Mouse (Mus musculus) embryonic facial prominence, embryonic 14.5 days (tissue): ENCODE data around the gene Gpx1. TPM values are rescaled to one million over a fixed set of nuclear protein-coding genes. Genes with fewer than 3 reads are reported as not detected.
"Not testable (repeated sequence)": the region's sequence is repeated elsewhere in the genome, so short reads cannot be mapped to it uniquely, and the experiment has no call there.

Source experiments
- ATAC-seq: fragments of 200-750 bp; cut with Nextera tagmentation; 2 replicates; pipeline ENCODE4 v1.8.0; 2017; ENCODE audit warnings: low read depth, moderate number of reproducible peaks, moderate TSS enrichment
- DNase-seq: peaks from one replicate; pipeline ENCODE4 v3.0.0-alpha.2; 2015; ENCODE audit warnings: low spot score
- H3K27ac ChIP-seq: fragments of 300-500 bp; sonication (generic); replicated peaks from 2 replicates; pipeline ENCODE4 v1.5.1; 2014; ENCODE audit warnings: low read depth, mild to moderate bottlenecking, low read length, moderate library complexity
- H3K27me3 ChIP-seq: fragments of 300-500 bp; sonication (generic); replicated peaks from 2 replicates; pipeline ENCODE4 v1.6.1; 2014; ENCODE audit warnings: low read length; ENCODE audit not compliant: control insufficient read depth, insufficient read depth
- H3K36me3 ChIP-seq: fragments of 300-500 bp; sonication (generic); 2 replicates; pipeline ENCODE4 v1.6.1; 2014; ENCODE audit warnings: low read length, mixed read lengths; ENCODE audit not compliant: control insufficient read depth, insufficient read depth
- H3K4me1 ChIP-seq: fragments of 300-500 bp; sonication (generic); 2 replicates; pipeline ENCODE4 v1.6.1; 2014; ENCODE audit warnings: antibody characterized with exemption, low read length; ENCODE audit not compliant: control insufficient read depth, insufficient read depth
- H3K4me2 ChIP-seq: fragments of 300-500 bp; sonication (generic); 2 replicates; pipeline ENCODE4 v1.6.1; 2014; ENCODE audit warnings: low read depth, mild to moderate bottlenecking, low read length, moderate library complexity, mixed read lengths
- H3K4me3 ChIP-seq: fragments of 300-500 bp; sonication (generic); 2 replicates; pipeline ENCODE4 v1.5.1; 2014; ENCODE audit warnings: low read depth, mild to moderate bottlenecking, low read length
- H3K9ac ChIP-seq: fragments of 300-500 bp; sonication (generic); 2 replicates; pipeline ENCODE4 v1.6.1; 2014; ENCODE audit warnings: low read depth, mild to moderate bottlenecking, low read length, moderate library complexity, mixed read lengths
- H3K9me3 ChIP-seq: fragments of 300-500 bp; sonication (generic); 2 replicates; pipeline ENCODE4 v1.6.1; 2016; ENCODE audit warnings: low read length; ENCODE audit not compliant: control insufficient read depth
- WGBS: fragments of 180-500 bp; shearing (Covaris S2); extraction: QIAGEN DNeasy Blood & Tissue Kit; methylation state at CpG from one replicate; pipeline ENCODE4 v1.1.7; 2014; 5-methylcytosine and 5-hydroxymethylcytosine counted together
- polyA plus RNA-seq: library from polyadenylated mRNA; unstranded; fragments of >200 nt; fragmentation: Nextera tagmentation; extraction: Ambion mirVana; gene quantifications from 2 replicates; pipeline ENCODE4 v1.2.1, GENCODE M21; 2014

The Gpx1 gene
- polyA plus RNA-seq, 1 experiment from 2014 or later: 689 TPM

DNA sequence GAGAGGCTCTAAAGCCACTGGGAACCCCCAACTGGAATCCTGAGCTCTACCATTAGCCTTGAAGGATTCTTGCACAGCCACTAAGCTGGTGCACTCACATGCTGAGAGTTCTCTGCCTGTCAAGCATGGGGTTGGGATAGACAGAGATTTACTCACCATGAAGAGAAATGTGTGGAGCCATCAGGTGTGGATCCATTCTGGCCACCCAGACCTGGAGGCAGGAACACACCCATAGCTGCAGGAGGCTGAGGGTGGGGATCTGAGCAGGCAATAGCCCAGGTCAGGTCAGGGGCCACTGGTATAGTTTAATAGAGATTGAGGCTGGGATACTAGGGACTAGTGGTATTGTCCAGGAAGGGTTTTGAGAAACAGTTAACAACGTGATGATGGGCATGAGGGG is 33.5 kb upstream of the Gpx1 start:
- Histone ChIP-seq H3K27me3 (no peaks in the 10 kb centered on the region), H3K4me1 (peaks cover 27% of the 10 kb centered on the region), H3K4me3 (peak overlapping the region; percentile 95), H3K9ac (peak overlapping the region; percentile 90), H3K36me3 (peaks cover 18% of the 10 kb centered on the region), H3K9me3 (no peaks in the 10 kb centered on the region), H3K27ac (peak overlapping the region; percentile 100; the same call in 1 of the 2 replicates), H3K4me2 (peak overlapping the region; percentile 86)
- ATAC-seq (no peak), DNase-seq (no peak)
- WGBS: 0% methylated on average over 1 of the region's 1 CpGs

DNA sequence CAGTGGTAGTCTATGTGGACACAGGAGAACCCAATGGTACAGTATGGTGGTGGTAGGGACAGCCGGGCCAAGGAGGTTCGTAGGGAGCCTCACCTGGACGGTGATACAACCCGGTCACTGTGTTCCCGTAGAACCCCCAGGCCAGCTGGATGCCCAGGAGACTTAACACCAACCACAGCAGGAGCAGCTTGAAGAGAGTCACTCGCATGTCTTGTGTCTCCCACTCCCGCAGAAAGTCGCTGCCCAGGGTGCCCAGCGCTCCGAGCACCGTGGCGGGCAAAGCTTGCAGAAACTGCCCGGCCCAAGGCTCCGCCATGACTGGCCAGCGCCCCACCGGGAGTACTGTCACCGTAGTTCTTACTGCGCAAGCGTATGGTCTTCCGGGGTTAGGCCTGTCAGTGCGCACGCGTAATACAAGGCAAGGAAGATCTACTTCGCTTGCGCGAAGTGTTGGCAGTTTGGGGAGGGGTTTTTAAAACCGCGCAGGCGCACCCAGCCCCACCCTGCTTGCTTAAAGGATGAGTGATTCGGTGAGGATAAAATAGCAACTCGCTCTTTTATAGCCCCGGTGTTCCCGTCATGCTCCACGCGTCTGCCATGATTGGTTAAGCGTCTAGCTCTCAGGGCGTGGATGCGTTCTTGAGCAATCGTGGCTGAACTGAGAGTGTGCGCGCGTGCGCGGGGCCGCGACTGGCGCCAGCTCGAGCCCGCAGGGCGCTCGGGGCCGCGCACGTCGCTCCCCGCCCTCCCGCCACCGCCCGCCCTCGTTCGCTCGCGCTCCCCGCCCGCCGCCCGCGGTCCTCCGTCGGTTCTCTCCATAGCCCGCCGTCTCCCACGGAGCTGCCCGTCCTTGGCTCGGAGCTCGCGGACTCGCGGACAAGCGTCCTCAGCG is 32.8 kb upstream of the Gpx1 start, which contains the start of the genes Rhoa and Tcta:
Rhoa (plus strand) TSS at position 501 of the 892 bp plus-strand sequence.
Tcta (minus strand) TSS at position 532 of the 892 bp plus-strand sequence.
- WGBS: under 1% methylated on average over 39 of the region's 81 CpGs
- H3K4me2 ChIP-seq: peak within 1 kb of the TSS; percentile 86
- peak; percentile 98 for ATAC-seq

DNA sequence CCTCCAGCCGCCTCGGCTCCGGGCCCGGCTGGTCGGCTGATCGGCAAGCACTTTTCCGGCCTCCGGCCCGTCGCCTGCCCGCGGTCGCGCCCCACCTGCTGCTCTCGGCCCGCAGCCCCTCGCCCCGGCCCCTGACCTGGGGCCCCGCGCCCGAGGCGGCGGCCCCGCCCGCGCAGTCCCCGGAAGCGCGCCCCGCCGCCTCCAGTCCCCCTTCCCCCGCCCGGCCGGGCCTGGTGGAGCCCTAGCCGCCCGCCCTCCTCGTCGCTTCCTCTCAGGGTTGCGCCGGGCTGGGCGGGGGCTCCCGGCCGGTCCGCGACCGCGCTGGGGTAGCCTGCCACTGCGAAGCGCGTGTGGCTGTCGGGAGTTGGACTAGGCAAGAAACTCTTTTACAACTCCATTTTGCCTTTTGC is 32.1 kb upstream of the Gpx1 start:
- no peaks in the 10 kb centered on the region for H3K9me3 ChIP-seq
- ATAC-seq (peak; percentile 79), DNase-seq (peak; percentile 91)
- peak overlapping the region; percentile 95 for H3K4me3 ChIP-seq
- no peaks in the 10 kb centered on the region for H3K27me3 ChIP-seq
- WGBS: under 1% methylated on average over 23 of the region's 51 CpGs
- peaks cover 32% of the 10 kb centered on the region for H3K4me1 ChIP-seq
- peak overlapping the region; percentile 99 for H3K9ac ChIP-seq
- peak overlapping the region; percentile 100 for H3K27ac ChIP-seq
- peak overlapping the region; percentile 86 for H3K4me2 ChIP-seq
- peaks cover 15% of the 10 kb centered on the region for H3K36me3 ChIP-seq

More for the DNA sequence above, 32.8 kb upstream of the Gpx1 start, which contains the start of the genes Rhoa and Tcta:
- DNase-seq: peak; percentile 100
- H3K9ac ChIP-seq: peak within 1 kb of the TSS; percentile 99
- peaks cover 32% of the 10 kb centered on the region for H3K4me1 ChIP-seq
- H3K36me3 ChIP-seq: peaks cover 18% of the 10 kb centered on the region
- peak within 1 kb of the TSS; percentile 95 for H3K4me3 ChIP-seq
- peak within 1 kb of the TSS; percentile 100 for H3K27ac ChIP-seq
- H3K9me3 ChIP-seq: no peaks in the 10 kb centered on the region
- no peaks in the 10 kb centered on the region for H3K27me3 ChIP-seq

DNA sequence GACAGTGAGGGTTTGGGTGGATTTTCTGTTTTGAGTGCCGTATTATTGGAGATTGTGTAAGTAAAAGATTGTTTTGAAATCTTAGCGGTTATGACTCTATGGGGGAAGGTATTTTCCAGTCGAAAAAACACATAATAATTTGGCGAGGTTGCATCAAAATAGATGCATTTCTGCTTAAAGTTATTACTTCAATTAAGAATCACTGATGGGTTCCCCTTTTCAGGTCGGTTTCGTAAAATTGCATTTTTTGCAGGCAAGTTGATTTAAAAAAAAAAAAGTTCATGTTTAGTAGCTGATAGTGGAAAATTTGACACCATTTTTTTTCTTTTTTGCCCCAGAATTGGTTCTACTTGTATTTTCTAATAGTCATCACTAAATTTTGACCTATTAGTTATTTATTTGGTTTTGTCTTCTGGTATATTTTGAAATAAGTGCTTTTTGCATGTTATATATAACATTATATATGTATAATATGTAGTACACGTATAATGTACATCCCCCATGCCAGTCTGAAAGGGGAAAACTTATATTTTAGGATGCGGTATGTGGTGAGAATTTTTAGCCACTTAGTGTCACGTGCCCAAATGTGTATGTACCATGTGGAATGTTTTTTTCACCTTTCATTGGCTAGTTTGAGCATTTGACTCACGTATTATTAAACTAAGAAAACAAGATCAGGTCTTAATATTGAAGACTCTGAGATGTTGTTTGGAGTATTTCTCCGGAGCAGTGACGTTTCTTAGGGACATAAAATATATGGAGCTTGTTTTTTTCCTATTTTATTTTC is 31.5 kb upstream of the Gpx1 start:
- H3K4me1 ChIP-seq: peaks cover 32% of the 10 kb centered on the region
- H3K27ac ChIP-seq: peak overlapping the region; percentile 100
- no peaks in the 10 kb centered on the region for H3K9me3 ChIP-seq
- H3K36me3 ChIP-seq: peaks cover 15% of the 10 kb centered on the region
- peak overlapping the region; percentile 99 for H3K9ac ChIP-seq
- peak overlapping the region; percentile 86 for H3K4me2 ChIP-seq
- H3K4me3 ChIP-seq: peak overlapping the region; percentile 95
- WGBS: 11% methylated on average over 12 of the region's 12 CpGs
- DNase-seq (no peak), ATAC-seq (no peak)
- no peaks in the 10 kb centered on the region for H3K27me3 ChIP-seq

DNA sequence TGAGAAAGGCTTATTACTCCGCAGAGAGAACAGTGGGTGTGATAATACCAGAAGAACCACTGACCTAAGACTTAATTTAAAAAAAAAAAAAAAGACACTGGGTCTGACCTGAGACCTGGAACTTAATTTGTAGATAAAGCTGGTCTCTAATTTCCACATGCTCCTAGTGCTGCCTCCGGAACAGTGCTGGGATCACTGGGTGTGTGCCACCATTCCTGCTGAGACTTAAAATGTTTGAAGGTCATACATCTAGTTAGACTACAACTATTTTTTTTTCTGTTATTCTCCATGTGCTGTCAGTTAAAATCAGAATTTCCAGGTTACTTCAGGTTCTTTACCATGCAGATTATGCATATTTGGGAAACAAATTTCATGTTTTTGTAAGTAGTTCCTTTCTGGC is 30.6 kb upstream of the Gpx1 start:
- H3K27me3 ChIP-seq: no peaks in the 10 kb centered on the region

DNA sequence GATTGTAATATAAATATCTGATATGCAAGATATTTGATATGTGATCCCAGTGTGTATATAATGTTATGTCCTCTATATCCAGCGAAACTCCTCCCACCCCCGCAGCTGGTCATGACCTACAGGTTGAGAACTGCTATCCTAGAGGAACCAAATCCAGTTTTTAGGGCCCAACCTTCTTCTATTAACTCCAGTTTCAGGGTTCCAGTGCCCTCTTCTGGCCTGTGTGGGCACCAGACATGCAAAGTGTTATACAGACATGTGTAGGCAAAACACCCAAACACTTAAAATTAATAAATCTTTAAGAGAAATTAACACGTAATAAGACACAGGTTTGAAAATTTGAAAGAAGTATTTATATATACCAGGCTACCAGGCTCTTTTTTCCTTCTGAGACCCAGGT is 21.1 kb upstream of the Gpx1 start:
- WGBS: 96% methylated on average over 3 of the region's 3 CpGs
- Histone ChIP-seq H3K4me3 (no peak overlapping the region), H3K27me3 (no peaks in the 10 kb centered on the region), H3K4me1 (no peaks in the 10 kb centered on the region), H3K36me3 (peaks cover 42% of the 10 kb centered on the region), H3K9ac (no peak overlapping the region), H3K4me2 (no peak overlapping the region), H3K9me3 (no peaks in the 10 kb centered on the region), H3K27ac (no peak overlapping the region)
- ATAC-seq: no peak
- DNase-seq: no peak

More for the DNA sequence above, 30.6 kb upstream of the Gpx1 start:
- Histone ChIP-seq H3K36me3 (peaks cover 9% of the 10 kb centered on the region), H3K4me2 (peak overlapping the region; percentile 86), H3K4me3 (peak overlapping the region; percentile 95), H3K4me1 (peaks cover 32% of the 10 kb centered on the region), H3K27ac (no peak overlapping the region), H3K9ac (peak overlapping the region; percentile 63; the same call in 1 of the 2 replicates), H3K9me3 (no peaks in the 10 kb centered on the region)
- WGBS: 64% methylated on average over 2 of the region's 2 CpGs
- DNase-seq (no peak), ATAC-seq (no peak)

DNA sequence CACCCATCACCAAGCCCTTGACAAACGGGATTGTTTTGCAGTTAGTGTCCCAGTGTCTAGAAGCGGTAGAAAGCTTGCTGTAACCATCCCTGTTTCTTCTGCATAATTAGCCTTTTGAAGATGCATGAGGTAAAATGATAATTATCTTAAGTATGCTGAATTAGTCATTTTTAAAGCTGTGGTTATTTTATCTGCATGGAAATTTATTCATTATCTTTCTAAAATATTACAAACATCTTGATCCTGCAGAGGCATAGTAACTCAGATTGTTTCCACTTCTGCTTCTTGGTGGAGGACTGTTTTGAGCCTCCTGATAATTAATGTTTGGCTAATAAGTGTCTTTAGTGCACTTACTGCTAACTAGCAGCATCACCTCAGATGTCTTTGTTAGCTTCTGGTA is 20.2 kb upstream of the Gpx1 start:
- Histone ChIP-seq H3K9ac (no peak overlapping the region), H3K4me2 (no peak overlapping the region), H3K4me1 (no peaks in the 10 kb centered on the region), H3K9me3 (no peaks in the 10 kb centered on the region), H3K27ac (no peak overlapping the region), H3K4me3 (no peak overlapping the region), H3K36me3 (peaks cover 45% of the 10 kb centered on the region), H3K27me3 (no peaks in the 10 kb centered on the region)
- WGBS: 85% methylated on average over 2 of the region's 2 CpGs
- ATAC-seq: no peak
- DNase-seq: no peak

DNA sequence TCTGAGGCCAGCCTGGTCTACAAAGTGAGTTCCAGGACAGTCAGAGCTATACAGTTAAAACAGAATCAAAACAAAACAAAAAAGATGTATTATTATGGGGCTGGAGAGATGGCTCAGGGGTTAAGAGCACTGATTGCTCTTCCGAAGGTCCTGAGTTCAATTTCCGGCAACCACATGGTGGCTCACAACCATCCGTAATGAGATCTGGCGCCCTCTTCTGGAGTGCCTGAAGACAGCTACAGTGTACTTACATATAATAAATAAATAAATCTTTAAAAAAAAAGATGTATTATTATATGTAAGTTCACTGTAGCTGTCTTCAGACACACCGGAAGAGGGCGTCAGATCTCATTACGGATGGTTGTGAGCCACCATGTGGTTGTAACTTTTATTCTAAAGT is 16.6 kb upstream of the Gpx1 start:
- not testable (repeated sequence) for DNase-seq, H3K9ac ChIP-seq, ATAC-seq, H3K9me3 ChIP-seq, H3K27ac ChIP-seq, H3K4me2 ChIP-seq, H3K27me3 ChIP-seq, H3K4me1 ChIP-seq, H3K4me3 ChIP-seq
- peaks cover 44% of the 10 kb centered on the region for H3K36me3 ChIP-seq
- WGBS: 81% methylated on average over 7 of the region's 7 CpGs
